Mouse (Mus musculus) brain, embryonic 14.5 days (tissue): Measurements from ENCODE around the gene Zfp799.

Experiments used
- CTCF ChIP-seq: fragments of 200-500 bp; IDR thresholded peaks from 2 replicates; pipeline ENCODE4 v1.5.1; 2012; ENCODE audit warnings: inconsistent platforms, mild to moderate bottlenecking, moderate library complexity, borderline replicate concordance; ENCODE audit not compliant: insufficient read depth, insufficient read length; ENCODE audit errors: extremely low read depth
- POLR2A ChIP-seq: fragments of 200-500 bp; IDR thresholded peaks from 2 replicates; pipeline ENCODE4 v1.6.1; 2012; ENCODE audit warnings: mild to moderate bottlenecking, inconsistent platforms, borderline replicate concordance; ENCODE audit not compliant: poor library complexity, insufficient read depth, insufficient read length, severe bottlenecking; ENCODE audit errors: extremely low read depth

GRCm38 (mm10) chr17:32877471-32878171, 47.6 kb upstream of the Zfp799 start:
- TF ChIP-seq CTCF = no peak
- no peak for TF ChIP-seq POLR2A
